Mouse (Mus musculus) brain, embryonic 14.5 days (tissue): ENCODE results near the gene Golga4.

ENCODE experiments used
- CTCF ChIP-seq: fragments of 200-500 bp; IDR thresholded peaks from 2 replicates; pipeline ENCODE4 v1.5.1; 2012; ENCODE audit warnings: inconsistent platforms, mild to moderate bottlenecking, moderate library complexity, borderline replicate concordance; ENCODE audit not compliant: insufficient read depth, insufficient read length; ENCODE audit errors: extremely low read depth
- POLR2A ChIP-seq: fragments of 200-500 bp; IDR thresholded peaks from 2 replicates; pipeline ENCODE4 v1.6.1; 2012; ENCODE audit warnings: mild to moderate bottlenecking, inconsistent platforms, borderline replicate concordance; ENCODE audit not compliant: poor library complexity, insufficient read depth, insufficient read length, severe bottlenecking; ENCODE audit errors: extremely low read depth

GRCm38 (mm10) chr9:118563356-118563755 lies 57.3 kb downstream of the Golga4 start:
- TF ChIP-seq CTCF, result no peak
- TF ChIP-seq POLR2A, result no peak
